In genomic region chr19:18713357-18713756, GRCm38 (mm10) we compare ENCODE assay signal across 8 mouse cellular contexts. TPM values are rescaled to one million over a fixed set of nuclear protein-coding genes. Genes with fewer than 3 reads are reported as not detected.
A peak's percentile ranks its signal among the peaks of the same experiment; 100 is the strongest.
DNase-seq lines count a peak whose midpoint lies in the region; ATAC-seq and TF ChIP-seq lines count a peak whose summit lies in the region.
"Not testable (repeated sequence)": the region's sequence is repeated elsewhere in the genome, so short reads cannot be mapped to it uniquely, and the experiment has no call there.

No protein-coding gene starts in this region.

- not testable (repeated sequence) for TF ChIP-seq CTCF in kidney, adult 2 months (conservative IDR thresholded peaks at IDR 0.05; ENCODE audit: insufficient read depth, insufficient read length, low read depth, low read length); small intestine, adult 2 months (IDR thresholded peaks at IDR 0.05; ENCODE audit: extremely low read depth, insufficient read length, insufficient replicate concordance, low read depth, low read length)

- peak overlapping the region; percentile 81 for H3K9ac ChIP-seq in limb, embryonic 14.5 days (ENCODE audit: low read depth, low read length, severe bottlenecking)
- peak overlapping the region; percentile 81 for H3K9ac ChIP-seq in midbrain, embryonic 13.5 days (replicated peaks)

- TF ChIP-seq POLR2A in kidney, adult 2 months (IDR thresholded peaks at IDR 0.05; ENCODE audit: low read depth, low read length); limb, embryonic 14.5 days (IDR thresholded peaks at IDR 0.05; ENCODE audit: borderline replicate concordance, extremely low read depth, insufficient read depth, insufficient read length); small intestine, adult 2 months (IDR thresholded peaks at IDR 0.05; ENCODE audit: low read depth, low read length): not testable (repeated sequence)

- not testable (repeated sequence) for H3K9me3 ChIP-seq in embryonic facial prominence, embryonic 10.5 days; limb, embryonic 14.5 days (ENCODE audit: control insufficient read depth, low read length); midbrain, embryonic 13.5 days

- peak overlapping the region; percentile 92 for H3K27ac ChIP-seq in embryonic facial prominence, embryonic 10.5 days (replicated peaks)
- not testable (repeated sequence) for H3K27ac ChIP-seq in kidney, adult 2 months (ENCODE audit: insufficient read depth, low read depth, low read length); small intestine, adult 2 months (ENCODE audit: insufficient read depth, low read depth, low read length)
- H3K27ac ChIP-seq in limb, embryonic 14.5 days (replicated peaks; ENCODE audit: low read depth, low read length): peak overlapping the region; percentile 96; the same call in 1 of the 2 replicates
- H3K27ac ChIP-seq in midbrain, embryonic 13.5 days: peak overlapping the region; percentile 92

- ATAC-seq in limb, embryonic 14.5 days (ENCODE audit: low FRiP score, low read depth): peak; percentile 49
- ATAC-seq in midbrain, embryonic 13.5 days: peak; percentile 81

- H3K36me3 ChIP-seq in embryonic facial prominence, embryonic 10.5 days (replicated peaks): peaks cover 16% of the 10 kb centered on the region
- not testable (repeated sequence) for H3K36me3 ChIP-seq in kidney, adult 2 months (ENCODE audit: control insufficient read depth, insufficient read depth, low read length); limb, embryonic 14.5 days (ENCODE audit: control insufficient read depth, insufficient read depth, low read length); midbrain, embryonic 13.5 days; small intestine, adult 2 months (ENCODE audit: control insufficient read depth, insufficient read depth, low read length)

- WGBS in embryonic facial prominence, embryonic 10.5 days: under 1% methylated on average over 46 of the region's 46 CpGs
- under 1% methylated on average over 46 of the region's 46 CpGs for WGBS in kidney, adult 2 months
- WGBS in limb, embryonic 14.5 days: 0% methylated on average over 37 of the region's 46 CpGs
- 0% methylated on average over 38 of the region's 46 CpGs for WGBS in midbrain, embryonic 13.5 days
- under 1% methylated on average over 46 of the region's 46 CpGs for WGBS in small intestine, adult 2 months

- peak overlapping the region; percentile 97 for H3K4me3 ChIP-seq in embryonic facial prominence, embryonic 10.5 days
- H3K4me3 ChIP-seq in kidney, adult 2 months (ENCODE audit: insufficient read depth, low read depth, low read length): peak overlapping the region; percentile 68
- H3K4me3 ChIP-seq in limb, embryonic 14.5 days (replicated peaks; ENCODE audit: low read length): peak overlapping the region; percentile 79
- H3K4me3 ChIP-seq in midbrain, embryonic 13.5 days (replicated peaks): peak overlapping the region; percentile 77
- H3K4me3 ChIP-seq in small intestine, adult 2 months (ENCODE audit: low read depth, low read length): peak overlapping the region; percentile 70

- DNase-seq in adrenal gland, adult 18-20 months (ENCODE audit: low spot score in 2 of 2): peak; percentile 41 to 55
- peak; percentile 69 for DNase-seq in embryonic facial prominence, embryonic 10.5 days (ENCODE audit: low spot score)
- peak; percentile 93 for DNase-seq in heart, adult 11 months
- DNase-seq in kidney, adult 2 months: peak; percentile 62
- peak; percentile 8 for DNase-seq in limb, embryonic 14.5 days (ENCODE audit: low spot score)
- DNase-seq in yolk sac, embryonic 10.5 days (ENCODE audit: low spot score): peak; percentile 43

- H3K4me1 ChIP-seq in embryonic facial prominence, embryonic 10.5 days: peaks cover 27% of the 10 kb centered on the region
- H3K4me1 ChIP-seq in kidney, adult 2 months (ENCODE audit: control insufficient read depth, insufficient read depth, low read length): peaks cover 12% of the 10 kb centered on the region
- peaks cover 15% of the 10 kb centered on the region for H3K4me1 ChIP-seq in limb, embryonic 14.5 days (ENCODE audit: control insufficient read depth, insufficient read depth, low read length)
- H3K4me1 ChIP-seq in midbrain, embryonic 13.5 days (replicated peaks): peaks cover 29% of the 10 kb centered on the region
- H3K4me1 ChIP-seq in small intestine, adult 2 months (ENCODE audit: control insufficient read depth, insufficient read depth, insufficient read length, low read length): not testable (repeated sequence)

- peak overlapping the region; percentile 82 for H3K4me2 ChIP-seq in limb, embryonic 14.5 days (replicated peaks; ENCODE audit: low read depth, low read length, severe bottlenecking)
- peak overlapping the region; percentile 79 for H3K4me2 ChIP-seq in midbrain, embryonic 13.5 days (replicated peaks)

- not testable (repeated sequence) for H3K27me3 ChIP-seq in embryonic facial prominence, embryonic 10.5 days (replicated peaks; ENCODE audit: low read depth, poor library complexity, severe bottlenecking); kidney, adult 2 months (replicated peaks; ENCODE audit: control insufficient read depth, insufficient read depth, low read length); limb, embryonic 14.5 days (ENCODE audit: control insufficient read depth, insufficient read depth, low read length); midbrain, embryonic 13.5 days; small intestine, adult 2 months (ENCODE audit: control insufficient read depth, insufficient read depth, low read length)

RNA-seq across cellular contexts. Expression of gene D030056L22Rik, which starts 0.4 kb away (rescaled TPM):
- 10 to 100 TPM; 12.8 to 13.4 TPM for total RNA-seq in adrenal gland, adult 18-20 months (2021)
- polyA plus RNA-seq in embryonic facial prominence, embryonic 10.5 days (2016; fragmentation: Nextera tagmentation; extraction: Ambion mirVana): 33.7 and 34.3 TPM in 2 replicates
- polyA plus RNA-seq in kidney, adult 2 months (2012; rRNA removed): 6.2 and 6.5 TPM in 2 replicates
- 24.8 and 28.9 TPM in 2 replicates for polyA plus RNA-seq in limb, embryonic 14.5 days (2012; rRNA removed)
- polyA plus RNA-seq in limb, embryonic 14.5 days (2014; fragmentation: Nextera tagmentation; extraction: Ambion mirVana): 25.8 and 26.7 TPM in 2 replicates
- 57.5 and 63.1 TPM in 2 replicates for polyA plus RNA-seq in midbrain, embryonic 13.5 days (2015; fragmentation: Nextera tagmentation; extraction: Ambion mirVana)
- 5.7 and 8.4 TPM in 2 replicates for polyA plus RNA-seq in small intestine, adult 2 months (2012; rRNA removed)

RNA-seq across cellular contexts. Expression of gene Trpm6, which starts 36.4 kb away (rescaled TPM):
- not detected for total RNA-seq in adrenal gland, adult 18-20 months (2021)
- 0.21 and 0.41 TPM in 2 replicates for polyA plus RNA-seq in embryonic facial prominence, embryonic 10.5 days (2016; fragmentation: Nextera tagmentation; extraction: Ambion mirVana)
- 1.9 TPM in 2 replicates for polyA plus RNA-seq in kidney, adult 2 months (2012; rRNA removed)
- 0.32 and 0.36 TPM in 2 replicates for polyA plus RNA-seq in limb, embryonic 14.5 days (2012; rRNA removed)
- polyA plus RNA-seq in limb, embryonic 14.5 days (2014; fragmentation: Nextera tagmentation; extraction: Ambion mirVana): 0.32 and 0.34 TPM in 2 replicates
- 0.36 and 0.43 TPM in 2 replicates for polyA plus RNA-seq in midbrain, embryonic 13.5 days (2015; fragmentation: Nextera tagmentation; extraction: Ambion mirVana)
- 0.04 and 0.29 TPM in 2 replicates for polyA plus RNA-seq in small intestine, adult 2 months (2012; rRNA removed)

RNA-seq across cellular contexts. Expression of gene Carnmt1, which starts 42.8 kb away (rescaled TPM):
- total RNA-seq in adrenal gland, adult 18-20 months (2021): 10 to 100 TPM; 22.8 to 25.0 TPM
- 27.8 and 29.9 TPM in 2 replicates for polyA plus RNA-seq in embryonic facial prominence, embryonic 10.5 days (2016; fragmentation: Nextera tagmentation; extraction: Ambion mirVana)
- polyA plus RNA-seq in kidney, adult 2 months (2012; rRNA removed): 5.9 and 6.3 TPM in 2 replicates
- 15.5 and 17.2 TPM in 2 replicates for polyA plus RNA-seq in limb, embryonic 14.5 days (2012; rRNA removed)
- 39.7 and 46.5 TPM in 2 replicates for polyA plus RNA-seq in limb, embryonic 14.5 days (2014; fragmentation: Nextera tagmentation; extraction: Ambion mirVana)
- 13.2 and 14.7 TPM in 2 replicates for polyA plus RNA-seq in midbrain, embryonic 13.5 days (2015; fragmentation: Nextera tagmentation; extraction: Ambion mirVana)
- polyA plus RNA-seq in small intestine, adult 2 months (2012; rRNA removed): 3.3 and 5.0 TPM in 2 replicates

Comparison
In these comparisons a context has a peak if more than half of its experiments do, and no peak if none do; other contexts are left out.
1. DNase-seq: peak in every context shown above with its lines; median percentile 93 in heart, adult 11 months; 69 in embryonic facial prominence, embryonic 10.5 days; 62 in kidney, adult 2 months; 48 in adrenal gland, adult 18-20 months; 43 in yolk sac, embryonic 10.5 days; 8 in limb, embryonic 14.5 days.